Mouse (Mus musculus): ENCODE measurements at regions not wholly inside any gene's neighbourhood (a gene's known extent, or its start where the extent isn't known, plus 50 kb on each side); places are given as distances from the start of the nearest gene placed in this dataset.
A peak's percentile ranks its signal among the peaks of the same experiment; 100 is the strongest.

DNA sequence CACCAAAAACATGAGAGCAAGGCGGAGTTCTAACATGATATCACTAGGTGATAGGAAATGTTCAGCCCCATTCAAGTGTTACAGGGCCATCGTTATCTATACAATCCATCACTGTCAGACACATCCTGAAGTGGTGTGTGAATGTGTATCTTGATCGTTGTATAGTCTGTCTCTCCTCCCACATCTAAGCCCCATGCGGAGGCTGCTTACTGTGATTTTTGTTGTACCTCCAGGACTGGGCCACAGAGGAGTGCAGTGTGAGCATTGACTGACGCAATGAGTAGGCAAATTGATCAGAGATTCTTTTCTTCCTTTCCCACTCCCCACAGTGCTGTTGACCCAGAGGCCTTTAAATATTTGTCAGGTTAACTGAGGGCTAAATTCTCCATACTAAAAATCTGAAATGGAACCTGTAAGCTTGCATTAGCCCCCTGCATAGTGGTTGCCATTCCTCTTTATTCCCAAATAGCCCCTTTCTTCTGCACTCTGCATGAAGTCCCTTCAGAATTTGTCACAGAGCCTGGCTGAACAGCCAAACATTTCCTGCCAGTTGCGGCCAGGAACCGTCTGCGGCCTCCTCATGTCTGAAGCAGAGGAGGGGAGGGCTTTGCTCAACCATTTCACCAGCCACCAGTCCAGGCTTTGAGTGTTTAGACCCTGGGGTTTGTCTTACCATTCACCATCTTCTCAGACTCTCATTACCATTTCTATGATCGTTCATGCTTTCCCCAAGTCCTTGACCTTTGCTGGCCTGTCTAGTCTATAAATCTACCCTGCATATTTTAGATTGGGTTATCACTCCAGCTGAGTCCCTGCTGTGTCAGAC lies 119.3 kb downstream of the Ttc8 start:
- DNase-seq: no peak

DNA sequence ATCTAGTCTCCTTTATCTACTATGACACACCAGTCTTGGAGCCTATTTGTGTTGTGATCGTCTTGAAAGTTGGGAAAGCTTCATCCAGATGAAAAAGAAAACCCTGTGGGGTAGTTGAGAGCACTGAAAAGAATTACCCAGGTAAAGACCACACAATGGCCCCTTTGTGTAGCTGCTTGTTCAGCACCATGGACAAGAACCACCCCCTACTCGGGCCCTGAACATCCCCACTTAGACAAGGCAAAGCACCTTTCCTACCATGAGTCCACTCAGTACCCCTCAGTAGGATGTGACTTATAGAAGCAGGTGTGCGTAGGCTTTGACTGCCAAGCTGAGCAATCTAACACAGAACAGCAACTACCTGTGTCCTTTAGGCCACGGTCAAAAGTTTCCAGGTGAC lies 121.2 kb downstream of the Ttc8 start:
- no peak for DNase-seq

DNA sequence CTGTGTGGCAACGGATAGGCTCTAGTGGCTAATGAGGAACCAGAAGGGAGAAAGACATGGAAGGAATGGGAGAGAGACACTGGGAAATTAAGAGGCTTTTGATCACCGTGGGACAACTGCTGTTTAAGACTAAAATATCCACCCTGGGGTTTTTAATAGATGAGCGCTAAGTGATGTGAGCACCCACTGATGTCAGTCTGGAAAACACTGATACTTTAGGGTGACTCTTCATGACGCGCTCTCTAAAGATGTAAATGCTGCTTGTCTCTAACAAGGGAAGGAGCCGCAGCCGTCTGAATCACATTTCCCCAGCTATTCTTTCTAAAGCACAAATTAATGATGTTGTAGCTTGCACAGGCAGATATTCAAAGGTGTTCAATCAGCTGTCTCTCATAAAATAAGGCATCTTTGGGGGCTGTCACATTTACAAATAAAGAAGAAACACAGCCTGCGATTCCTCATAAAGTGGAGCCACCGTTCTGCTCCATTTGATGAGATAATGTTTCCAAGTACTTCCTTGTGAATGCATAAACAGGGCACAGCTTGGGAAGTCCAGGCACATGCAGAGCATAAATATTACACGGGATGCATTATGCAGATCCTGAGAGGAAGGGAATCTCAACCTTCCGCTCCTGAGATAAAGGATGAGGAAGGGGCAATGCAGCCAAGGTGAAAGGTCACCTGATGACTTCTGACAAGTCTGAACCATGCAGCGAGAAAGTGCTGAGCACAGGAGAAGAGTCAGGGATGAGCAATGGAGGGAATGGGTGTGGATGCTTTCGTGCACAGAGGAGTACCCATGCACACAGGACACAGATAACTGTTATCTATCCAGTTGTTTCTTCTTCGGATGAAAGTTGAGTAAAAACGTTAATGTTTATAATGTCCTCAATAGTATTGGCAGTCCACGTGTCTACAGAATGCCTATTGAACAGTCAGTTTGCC lies 122.8 kb downstream of the Ttc8 start:
- peak; percentile 12 for DNase-seq

DNA sequence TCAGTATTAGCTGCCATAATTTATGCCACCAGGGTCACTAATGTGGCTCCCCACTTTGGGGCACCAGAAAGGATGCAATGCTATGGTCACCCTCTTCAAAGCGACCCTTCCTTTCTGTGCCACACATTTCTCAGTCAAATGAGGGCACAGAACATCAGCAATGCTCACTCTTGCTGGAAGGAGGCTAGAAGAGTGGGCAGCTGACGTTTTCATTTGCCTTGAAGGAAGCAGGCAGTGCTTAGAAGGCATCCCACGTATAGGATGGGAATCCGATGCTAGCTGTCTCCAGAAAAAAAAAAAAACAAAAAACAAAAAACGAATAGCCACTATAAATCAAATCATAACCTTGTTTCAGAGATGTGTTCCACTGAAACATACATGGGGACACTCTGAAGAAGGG lies 124.1 kb downstream of the Ttc8 start:
- DNase-seq: no peak

DNA sequence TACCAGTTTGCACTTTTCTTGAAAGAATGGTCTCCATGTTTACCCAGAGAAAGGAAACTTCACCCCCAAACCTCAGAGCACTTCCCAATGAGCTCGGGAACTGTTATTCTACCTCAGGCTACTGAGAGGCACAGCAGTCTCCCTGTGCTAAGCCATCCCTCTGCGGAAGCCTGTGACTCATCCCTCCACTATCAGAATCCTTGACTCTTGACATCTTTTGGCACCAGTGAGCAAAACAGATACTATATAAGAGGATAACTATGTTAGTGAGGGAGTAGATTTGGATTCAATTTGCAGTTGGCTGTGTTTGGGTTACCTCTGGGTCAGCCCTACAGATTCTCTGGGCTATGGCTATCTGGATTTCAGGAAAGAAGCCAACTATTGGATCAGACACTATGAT lies 130.1 kb downstream of the Ttc8 start:
- no peak for DNase-seq

DNA sequence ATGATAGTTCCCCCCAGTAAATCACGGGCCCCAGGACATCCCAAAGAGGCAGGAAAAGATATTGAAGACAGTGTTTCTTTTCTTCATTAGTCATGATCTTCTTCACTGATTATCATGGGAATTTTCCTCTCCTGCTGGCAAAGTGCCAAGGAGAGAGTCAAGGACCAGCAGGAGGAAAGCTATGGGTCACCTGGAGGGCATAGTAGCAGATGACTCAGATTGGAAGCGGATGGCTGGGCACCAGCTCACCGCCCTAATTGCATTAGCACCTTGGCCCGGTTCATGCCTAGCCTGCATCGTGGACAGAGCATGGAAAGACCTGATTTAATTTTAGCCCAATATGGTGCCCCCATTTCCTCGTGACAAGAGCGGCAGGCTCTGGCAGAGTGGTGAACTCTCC lies 132.2 kb downstream of the Ttc8 start:
- DNase-seq: no peak

DNA sequence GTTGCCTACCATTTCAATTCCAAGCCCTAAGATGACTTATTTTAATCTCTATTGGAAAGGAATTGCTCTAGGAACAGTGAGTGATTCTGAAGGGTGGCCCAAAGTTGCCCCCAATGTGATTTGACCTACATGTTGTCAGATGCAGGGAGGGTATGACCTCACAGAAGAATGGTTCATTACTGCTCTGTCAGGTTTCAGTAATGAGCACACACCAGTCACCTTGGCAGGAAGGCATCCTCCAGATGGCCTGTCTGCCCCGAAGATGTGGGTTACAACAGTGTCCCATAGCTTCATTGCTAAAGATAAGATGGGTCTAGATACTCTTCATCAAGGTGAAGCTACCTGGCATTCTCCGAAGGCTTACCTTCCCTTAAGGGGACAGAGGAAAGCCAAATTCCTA lies 137.1 kb downstream of the Ttc8 start:
- no peak for DNase-seq

DNA sequence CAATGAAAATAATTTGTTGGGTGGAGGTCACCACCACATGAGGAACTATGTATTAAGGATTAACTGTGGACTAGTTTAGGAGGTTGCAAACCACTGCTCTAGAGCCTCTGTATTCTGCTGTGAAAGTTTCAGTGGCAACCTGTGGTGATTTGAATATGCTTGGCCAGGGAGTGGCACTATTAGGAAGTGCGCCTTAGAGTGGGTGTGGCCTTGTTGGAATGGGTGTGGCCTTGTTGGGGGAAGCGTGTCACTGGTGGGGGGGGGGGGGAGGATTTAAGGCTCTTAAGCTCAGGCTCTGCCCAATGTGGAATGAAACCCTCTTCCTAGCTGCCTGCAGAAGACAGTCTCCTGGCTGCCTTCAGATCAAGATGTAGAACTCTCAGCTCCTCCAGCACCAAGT lies 138.5 kb downstream of the Ttc8 start:
- DNase-seq: no peak

DNA sequence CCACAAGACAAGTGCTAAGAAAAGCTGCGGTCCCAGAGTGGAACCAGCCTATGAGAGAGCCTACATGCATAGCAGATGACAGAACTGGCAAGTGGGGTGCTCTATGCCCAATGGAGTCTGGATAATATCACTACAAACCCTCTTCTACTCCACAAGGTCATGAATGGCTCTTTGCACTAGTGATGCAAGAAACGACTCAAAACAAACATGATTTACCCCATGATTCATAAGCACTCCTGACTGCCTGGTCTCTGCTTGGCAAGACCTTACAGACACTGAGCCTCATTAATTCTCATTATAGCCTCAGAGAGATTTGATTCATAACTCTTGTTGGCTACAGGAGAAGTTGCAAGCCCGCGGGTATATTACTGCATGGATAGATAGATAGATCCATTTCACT lies 139.1 kb downstream of the Ttc8 start:
- DNase-seq: no peak

DNA sequence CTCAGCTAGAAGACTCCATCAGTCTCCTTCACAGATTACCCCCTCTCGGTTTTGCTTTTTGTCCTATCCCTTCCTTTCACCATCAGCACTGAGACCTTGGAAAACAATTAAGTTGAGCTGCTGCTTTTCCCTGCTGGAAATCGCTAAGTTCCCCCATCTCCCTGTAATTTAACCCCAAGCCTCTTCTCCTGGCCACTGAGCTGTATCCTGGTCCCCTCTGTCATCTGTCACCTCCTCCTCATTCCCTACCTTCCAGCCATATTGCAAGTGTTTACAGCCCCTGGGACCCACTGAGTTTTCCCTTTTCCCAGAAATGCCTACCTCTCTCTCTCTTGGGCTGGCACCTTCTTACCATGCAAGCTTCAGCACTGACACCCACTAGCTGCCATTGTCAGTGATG lies 140.3 kb downstream of the Ttc8 start:
- DNase-seq: no peak

DNA sequence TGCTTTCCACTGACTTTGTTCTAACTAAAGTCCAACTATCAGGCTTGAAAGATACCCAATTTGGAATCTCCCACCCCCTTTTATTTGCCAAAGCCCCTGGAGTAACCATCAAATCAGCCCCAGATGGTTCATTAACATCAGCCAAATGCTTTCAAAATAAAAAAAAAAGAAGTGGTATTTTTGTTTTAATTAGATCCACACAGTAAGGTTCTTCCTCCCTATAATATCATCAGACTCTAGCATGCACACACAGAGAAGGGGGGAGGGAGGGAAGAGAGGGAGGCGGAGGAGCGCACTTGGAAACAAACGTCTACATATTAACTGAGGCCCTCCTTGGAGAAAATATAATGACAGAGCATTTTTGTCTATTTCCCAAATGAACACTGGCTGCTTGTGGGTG lies 143.1 kb downstream of the Ttc8 start:
- DNase-seq: no peak

DNA sequence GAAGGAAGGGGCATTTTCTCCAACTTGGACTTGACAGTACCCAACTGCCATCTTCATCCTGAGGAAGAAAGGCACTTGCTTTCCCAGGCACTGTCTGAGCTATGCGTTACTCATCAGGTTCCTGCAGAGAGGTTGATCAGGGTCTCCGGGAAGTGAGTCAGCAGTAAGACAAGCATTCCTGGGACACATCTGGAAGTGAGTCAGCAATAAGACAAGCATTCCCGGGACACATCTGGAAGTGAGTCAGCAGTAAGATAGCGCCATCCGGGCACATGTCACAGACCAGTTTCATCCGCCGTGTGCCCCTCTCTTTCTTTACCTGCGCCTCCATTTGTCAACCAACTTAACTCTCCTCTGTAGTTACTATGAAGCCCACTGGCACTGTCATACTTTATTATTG lies 143.5 kb downstream of the Ttc8 start:
- DNase-seq: no peak

DNA sequence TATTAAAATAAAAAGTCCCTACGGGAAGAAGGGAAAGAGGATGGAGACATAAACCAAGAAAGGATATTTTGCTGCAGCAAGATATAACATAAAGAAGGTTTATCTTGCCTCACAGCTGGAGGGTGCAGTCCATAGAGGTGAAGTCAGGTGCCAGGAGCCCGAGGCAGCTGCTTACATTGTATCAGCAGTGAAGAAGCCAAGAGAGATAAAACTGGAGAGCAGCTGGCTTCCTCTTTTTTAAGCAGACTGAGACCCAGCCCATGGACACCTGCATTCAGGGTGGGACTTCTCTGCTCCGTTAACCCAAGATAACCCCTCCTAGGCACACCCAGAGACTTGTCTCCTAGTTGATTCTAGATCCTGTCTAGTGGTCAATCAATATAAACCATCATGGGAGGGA lies 147.6 kb downstream of the Ttc8 start:
- no peak for DNase-seq

DNA sequence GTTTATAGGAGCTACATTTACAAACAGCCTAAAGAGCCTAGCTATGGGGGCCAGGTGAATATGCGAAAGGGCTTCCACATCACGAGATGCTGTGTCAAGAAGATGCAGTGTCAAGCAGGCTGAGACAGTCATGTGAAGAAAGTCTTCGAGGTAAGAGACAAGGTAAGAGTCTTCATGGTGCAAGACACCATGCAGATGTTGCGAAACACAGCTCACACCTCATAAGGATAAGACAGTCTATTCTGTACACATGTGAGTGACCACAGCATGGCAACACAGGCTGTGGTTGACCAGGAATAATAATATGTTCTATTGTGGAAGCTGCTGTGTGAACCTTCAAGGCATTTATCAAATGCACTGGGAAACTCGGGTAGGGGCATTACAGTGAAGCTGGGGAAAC lies 153.4 kb downstream of the Ttc8 start:
- DNase-seq: no peak

DNA sequence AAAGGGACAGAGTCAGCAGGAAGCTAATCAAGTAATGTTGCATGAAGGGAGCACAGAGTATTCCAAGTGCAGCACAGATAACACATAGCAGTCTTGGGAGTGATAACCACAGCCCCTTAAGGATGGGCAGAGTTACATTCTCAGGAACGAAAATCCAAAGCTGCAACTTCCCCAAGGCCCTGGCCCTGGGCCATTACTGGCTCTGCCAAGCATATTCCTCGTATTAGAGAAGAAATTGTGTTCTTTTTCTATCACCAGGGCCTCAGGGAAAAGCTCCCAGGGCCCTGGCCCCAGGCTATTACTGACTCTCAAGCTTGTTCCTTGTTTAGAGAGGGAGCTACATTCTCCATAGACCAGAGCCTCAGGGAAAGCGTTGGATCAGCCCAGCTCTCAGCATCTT lies 157.0 kb downstream of the Ttc8 start:
- DNase-seq: no peak

DNA sequence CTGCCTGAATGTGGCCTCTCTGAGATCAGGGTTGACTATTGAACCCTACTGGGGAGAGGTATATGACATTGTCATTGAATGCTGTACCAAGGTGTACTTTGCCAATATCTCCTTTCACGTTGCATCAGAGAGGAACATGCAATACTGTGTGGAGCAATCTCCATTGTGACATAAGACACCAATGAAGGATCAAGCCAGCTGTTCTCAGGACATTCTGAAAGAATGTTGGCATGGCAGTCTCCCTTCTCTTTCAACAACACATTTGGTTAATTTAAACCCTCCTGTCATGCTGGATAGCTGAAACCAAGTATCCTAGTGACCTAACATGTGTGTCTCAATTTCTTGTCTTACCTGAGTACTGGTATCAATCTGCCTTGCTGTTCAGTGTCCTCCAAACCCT lies 159.5 kb downstream of the Ttc8 start:
- no peak for DNase-seq

DNA sequence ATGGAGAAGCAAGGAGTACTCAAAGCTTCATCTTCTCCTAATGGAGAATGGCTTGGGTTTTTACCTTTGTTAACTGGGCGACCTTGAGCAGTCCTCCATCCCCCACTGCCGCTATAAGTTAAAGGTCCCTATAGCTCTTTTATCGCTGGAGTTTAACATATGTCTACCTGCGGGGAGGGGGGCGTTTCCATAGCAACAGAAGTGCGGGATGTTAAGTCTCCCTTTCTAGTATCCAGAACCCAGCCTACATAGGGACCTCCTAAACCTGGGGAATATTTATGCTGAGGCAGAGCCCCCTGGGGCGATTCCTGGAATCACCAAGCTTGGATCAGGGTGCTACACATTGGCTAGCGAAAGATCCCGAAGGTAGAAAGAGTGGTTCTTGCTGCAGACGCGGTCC lies 163.2 kb downstream of the Ttc8 start:
- no peak for DNase-seq

DNA sequence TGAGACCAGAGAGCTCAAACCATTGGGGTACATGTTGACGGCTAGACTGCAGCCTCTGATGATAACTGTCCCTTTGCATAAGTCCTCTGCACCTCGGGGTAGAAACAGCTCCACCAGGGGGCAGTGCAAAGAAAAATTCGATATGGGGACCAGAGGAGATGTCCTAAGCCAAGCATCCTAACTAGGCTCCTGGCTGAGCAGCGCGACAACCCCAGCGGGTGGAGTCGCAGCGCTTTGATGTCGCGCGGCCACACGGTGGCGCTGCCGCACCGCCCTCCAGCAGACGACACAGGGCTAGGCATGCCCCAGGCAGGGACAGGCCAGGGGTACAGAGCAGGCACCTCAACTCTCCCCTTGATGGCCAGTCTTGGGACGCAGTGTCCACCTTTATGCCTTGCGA lies 163.8 kb downstream of the Ttc8 start:
- DNase-seq: peak; percentile 84

DNA sequence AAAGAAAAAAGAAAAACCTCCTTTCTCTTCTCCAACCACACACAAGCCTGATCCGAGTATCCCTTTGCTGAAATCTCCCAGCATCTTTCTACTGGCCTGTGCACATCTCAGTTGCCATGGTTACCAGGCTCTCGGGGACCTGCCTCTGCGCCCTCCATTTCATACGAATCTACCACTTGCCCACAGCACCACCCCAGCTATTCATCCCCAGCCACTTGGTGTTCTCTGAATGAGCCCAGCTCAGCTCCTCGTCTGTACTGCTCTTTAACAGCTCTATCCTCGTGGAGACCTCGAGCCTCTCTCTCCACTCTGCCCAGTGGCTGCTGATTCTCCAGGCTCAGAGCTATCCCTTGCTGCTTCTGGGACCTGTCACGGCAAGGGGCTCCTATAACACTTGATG lies 166.9 kb downstream of the Ttc8 start:
- DNase-seq: peak; percentile 31

DNA sequence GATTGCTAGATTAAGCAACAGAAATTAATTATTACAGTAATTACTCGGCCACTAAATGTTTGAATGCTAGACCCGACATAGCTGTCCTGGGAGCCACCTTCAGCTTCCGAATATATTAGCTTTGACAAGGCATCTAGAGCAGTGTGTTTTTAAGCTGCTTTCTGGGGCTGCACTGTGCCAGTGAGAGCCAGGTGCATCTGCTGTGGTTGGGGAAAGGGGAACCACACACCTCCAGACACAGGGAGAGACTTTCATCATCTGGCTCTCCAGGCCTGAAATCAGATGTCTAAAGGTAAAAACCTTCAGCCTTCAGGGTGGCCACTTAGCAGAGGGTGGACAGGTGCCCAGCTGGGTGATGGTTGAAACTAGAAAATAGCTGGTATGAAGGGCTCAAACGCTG lies 171.4 kb downstream of the Ttc8 start:
- DNase-seq: no peak

DNA sequence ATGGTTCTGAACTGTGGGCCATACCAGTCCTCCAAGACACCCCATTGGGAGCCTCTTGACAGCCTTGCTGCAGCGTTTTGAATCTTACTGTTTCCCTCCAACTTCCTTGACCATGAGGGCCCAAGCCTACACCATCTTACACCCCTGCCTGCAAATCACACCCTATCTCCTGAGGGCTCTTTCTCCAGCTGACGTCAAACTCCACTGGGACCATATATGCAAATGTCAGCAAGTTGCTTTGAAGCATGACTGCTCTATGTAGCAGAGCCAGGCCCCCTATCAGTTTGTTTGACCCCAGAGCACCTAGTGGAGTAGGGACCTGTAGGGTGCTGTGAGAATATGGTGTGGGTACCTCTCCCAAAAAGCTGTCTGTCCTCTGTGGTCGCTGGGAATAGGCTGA lies 172.8 kb downstream of the Ttc8 start:
- DNase-seq: no peak

DNA sequence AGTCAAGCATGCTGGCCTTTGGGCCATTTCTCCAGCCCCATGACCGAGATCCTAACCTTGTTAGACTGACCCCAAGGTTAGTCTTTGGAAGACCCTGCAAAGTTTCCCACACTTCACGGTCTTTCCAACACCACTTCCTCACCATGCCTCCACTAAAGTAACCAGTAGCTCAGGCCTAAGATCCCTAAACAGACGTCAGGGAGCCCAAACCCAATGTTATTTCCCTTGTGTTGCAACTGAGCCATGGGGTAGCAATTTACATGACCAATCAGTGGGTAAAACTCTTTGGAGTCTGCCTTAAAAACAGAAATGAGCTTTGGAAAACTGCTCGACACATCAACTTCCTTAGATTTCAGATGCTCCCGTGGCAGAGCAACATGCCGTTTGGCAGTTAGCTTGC lies 173.6 kb downstream of the Ttc8 start:
- DNase-seq: no peak

DNA sequence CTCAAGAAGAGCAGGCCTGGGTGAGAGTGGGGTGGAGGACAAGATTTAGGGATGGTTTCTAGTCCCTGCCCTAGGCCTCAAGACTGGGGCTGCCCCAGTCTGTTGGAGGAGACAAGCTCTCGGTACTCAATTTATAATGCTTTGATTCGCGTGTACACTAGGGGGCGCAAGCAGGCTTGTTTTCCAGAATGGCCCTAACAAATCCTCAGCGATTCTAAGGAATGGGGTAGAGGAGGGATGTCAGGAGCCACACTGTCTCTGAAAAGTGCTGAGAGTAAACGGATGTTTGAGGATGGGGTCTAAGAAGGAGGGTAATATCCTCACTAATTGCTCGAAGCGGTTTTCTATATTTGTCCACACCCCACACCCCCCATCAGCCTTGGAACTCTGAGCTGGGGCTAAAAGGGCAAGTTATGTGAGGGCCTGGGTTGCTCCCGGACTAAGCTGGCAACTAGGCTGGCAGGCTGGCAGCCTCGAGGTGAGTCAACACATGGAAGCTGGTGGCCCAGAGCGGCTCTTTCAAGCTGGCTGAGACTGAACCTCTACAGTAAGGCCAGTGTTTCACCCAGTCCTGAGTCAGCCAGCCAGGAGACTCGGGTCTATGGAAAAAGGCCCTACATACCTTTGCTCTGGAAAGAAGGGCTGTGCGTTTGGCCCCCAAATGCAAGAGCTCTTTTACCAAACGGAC lies 176.7 kb downstream of the Ttc8 start:
- DNase-seq: peak; percentile 80

DNA sequence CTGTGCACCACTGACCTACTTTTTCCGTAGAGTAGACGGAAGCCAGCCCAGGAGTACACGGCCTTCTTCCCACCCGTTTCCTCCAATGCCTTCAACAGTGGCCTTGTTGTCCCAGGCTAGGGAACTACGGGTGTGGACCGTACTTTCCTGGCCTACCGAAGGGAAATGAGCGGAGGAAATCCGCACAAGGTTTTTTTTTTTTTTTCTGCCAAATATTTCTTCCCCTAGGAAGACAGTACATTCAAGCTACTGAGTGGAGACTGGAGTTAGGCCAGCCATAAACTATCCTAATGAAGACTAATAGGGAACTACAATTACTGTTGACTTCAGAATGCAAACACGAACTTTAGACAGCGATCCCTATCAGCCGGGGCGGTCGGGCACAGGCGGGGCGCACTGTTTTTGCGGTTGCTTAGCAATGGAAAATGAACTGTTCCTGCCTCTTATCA lies 177.3 kb downstream of the Ttc8 start:
- DNase-seq: no peak

Measured in layer of hippocampus, adult 9-11 months (tissue).